Mouse (Mus musculus) megakaryocyte, adult 5-6 weeks (primary cell): ENCODE results near the gene Sptbn1. TPM values are rescaled to one million over a fixed set of nuclear protein-coding genes. Genes with fewer than 3 reads are reported as not detected.

ENCODE experiments used
- ATAC-seq: 2 replicates; pipeline ENCODE4 v1.8.0; 2016; ENCODE audit warnings: mild to moderate bottlenecking, inconsistent platforms; ENCODE audit not compliant: poor library complexity, severe bottlenecking
- total RNA-seq, 2 experiments: library from RNA; stranded (forward) in 1 of 2; stranded (reverse) in 1 of 2; fragments of 153-499, 151-499 nt in 1 of 2; fragments of 221-1000, 200-1000 nt in 1 of 2; gene quantifications; 2 replicates each; pipeline versions ENCODE4 v1.2.3 to v1.2.4; 2015 to 2017

Sptbn1 gene
- total RNA-seq, 2 experiments from 2014 or later, result 85.0 to 119 TPM

DNA sequence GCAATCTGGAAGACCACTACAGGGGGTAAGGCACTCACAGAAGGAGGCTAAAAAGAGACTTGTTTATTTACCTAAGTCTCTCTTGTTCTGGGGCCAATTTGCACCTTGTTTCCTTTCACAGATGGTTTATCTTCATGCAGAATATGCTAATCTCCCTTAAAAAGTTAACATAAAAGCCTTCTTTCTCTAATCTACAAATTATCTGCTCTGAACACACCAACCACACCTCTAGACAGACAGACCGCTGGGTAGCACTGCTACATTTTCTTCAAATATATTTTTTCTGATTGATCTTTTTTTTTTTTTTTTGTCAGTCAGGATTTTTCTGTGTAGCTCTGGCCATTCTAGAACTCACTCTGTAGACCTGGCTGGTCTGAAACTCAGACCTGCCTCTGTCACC lies 50.5 kb downstream of the Sptbn1 start:
- ATAC-seq, result no peak

DNA sequence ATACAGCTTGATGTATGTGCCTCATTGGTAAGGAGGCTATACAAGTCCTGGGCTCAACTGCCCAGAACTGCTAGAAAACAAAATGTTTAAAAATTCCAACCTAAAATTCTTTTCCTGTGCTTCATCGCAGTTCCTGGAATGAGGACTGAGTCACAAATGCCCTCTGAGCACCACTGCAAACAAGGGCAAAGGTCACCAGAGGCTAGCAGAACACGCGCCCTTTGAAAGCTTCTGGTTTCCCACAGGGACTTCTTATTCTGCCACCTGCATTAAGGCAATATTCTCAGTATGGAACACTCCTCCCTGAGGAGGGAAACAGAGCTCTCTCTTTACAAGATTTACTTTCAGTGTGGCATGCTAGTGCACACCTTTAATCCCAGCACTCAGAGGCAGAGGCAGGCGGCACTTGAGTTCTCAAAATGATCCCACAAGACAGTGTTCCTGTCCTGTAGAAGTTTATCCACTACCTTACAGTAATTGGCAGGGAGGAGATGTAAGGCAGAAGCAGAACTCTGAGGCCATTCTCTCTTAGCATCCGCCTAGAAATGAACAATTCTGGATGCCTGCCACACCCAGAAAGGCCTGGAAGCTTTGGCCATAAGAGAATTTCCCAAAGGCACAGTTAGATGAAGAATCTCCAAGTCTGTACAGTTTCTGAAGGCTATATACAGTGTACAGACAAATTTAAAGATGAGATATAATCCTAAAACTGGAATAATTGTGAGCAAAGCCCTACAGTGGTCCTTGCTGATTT lies 56.1 kb downstream of the Sptbn1 start:
- no peak for ATAC-seq

DNA sequence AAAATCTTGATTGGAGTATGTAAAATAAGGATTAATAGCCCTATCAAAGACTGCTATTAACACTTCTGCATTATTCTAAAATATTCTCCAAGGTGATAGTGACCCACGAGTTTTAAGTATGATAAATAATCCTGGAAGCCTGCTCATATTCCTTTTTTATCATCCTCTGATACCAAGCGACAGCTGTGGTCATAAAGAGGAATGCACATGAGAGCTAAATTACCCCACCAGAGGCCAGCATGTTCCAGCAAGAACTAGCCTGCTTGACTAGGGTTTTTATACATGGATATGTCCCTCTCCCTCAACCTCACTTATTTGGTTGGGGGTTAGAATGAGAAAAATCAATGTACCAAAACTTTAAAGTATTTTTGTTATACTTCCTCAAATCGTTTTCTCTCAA lies 56.8 kb downstream of the Sptbn1 start:
- ATAC-seq, result no peak

DNA sequence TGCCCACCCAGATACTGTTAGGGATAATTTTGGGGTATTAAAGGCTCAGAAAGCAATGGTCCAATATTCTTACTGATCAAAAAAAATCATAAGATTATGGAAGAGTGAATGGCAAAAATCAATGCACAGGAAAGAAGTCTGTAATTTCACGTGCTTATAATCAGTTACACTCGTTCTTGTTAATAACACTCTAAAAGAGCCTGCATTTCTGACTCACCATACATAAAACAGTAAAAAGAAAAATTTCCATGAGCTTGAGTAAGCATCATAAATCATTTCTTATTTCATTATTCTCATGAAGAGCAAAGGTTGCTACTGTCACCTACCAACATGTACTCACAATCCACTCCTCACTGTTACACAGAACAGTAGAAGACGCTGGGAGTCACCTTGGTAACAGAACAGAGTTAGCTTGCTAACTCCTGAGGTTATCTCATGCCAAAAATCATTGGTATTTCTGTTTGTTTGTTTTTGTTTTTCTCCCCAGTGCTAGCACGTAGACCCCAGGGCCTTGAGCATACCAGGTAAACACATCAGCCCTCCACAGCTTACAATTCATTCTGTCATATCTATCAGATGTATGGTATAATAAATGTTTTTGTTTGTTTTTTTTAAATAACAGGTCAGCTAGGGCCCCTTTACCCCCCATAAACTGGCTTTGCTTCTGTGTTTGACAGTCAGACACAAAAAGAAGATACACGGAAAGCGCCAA lies 57.7 kb downstream of the Sptbn1 start:
- no peak for ATAC-seq

DNA sequence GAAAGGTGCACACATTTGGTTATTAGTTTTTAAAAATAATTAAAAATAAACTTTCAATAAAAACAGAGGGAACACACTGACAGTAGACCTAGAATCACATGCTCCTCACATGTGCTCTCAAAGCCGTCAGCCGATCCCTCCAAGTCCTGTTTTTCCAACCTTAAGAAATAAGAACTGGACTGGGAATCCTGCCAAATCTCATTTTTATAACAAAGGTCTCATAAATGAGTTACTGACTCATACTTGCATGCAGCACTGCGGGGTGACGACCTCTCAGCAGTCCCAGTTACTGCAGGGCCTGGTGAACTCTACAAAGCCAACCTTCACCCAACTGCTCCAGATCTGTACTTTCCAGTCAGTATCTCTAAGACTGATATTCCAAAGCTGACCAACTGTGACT lies 58.5 kb downstream of the Sptbn1 start:
- ATAC-seq, result no peak

- no peak for ATAC-seq
Observed at GRCm38 (mm10) chr11:30204398-30204797, 63.6 kb downstream of the Sptbn1 start.

- no peak for ATAC-seq
Observed at GRCm38 (mm10) chr11:30200391-30200790, 67.6 kb downstream of the Sptbn1 start.

DNA sequence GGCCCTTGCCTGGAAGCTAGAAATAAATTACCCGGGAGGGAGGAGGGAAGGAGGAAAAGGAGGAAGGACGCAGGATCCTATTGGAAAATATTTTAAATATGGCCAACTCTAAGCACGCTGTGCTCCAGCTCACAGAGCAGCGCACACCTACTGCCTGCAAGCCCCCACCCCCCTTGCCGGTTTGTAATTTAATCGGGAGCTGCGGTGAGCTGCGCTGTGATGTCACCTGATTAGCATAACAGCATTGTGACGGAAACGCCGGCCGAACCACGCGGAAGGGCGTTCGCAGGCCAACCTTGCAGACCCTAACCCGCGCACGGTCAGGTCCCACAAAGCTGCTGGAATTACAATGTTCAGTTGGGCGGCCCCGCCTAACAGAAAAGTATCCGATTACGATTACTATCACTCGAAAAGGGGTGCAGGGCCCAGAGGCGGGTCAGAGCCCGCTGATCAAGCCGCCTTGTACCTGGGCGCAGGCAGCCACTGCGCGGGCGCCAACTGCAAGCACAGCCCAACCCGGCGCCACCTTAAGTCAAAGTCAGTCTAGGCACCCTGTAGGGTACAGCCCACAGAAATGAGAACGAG lies 69.8 kb downstream of the Sptbn1 start:
- ATAC-seq, result peak; percentile 71

GRCm38 (mm10) chr11:30197564-30198090 lies 70.3 kb downstream of the Sptbn1 start:
- ATAC-seq, result peak; percentile 59

DNA sequence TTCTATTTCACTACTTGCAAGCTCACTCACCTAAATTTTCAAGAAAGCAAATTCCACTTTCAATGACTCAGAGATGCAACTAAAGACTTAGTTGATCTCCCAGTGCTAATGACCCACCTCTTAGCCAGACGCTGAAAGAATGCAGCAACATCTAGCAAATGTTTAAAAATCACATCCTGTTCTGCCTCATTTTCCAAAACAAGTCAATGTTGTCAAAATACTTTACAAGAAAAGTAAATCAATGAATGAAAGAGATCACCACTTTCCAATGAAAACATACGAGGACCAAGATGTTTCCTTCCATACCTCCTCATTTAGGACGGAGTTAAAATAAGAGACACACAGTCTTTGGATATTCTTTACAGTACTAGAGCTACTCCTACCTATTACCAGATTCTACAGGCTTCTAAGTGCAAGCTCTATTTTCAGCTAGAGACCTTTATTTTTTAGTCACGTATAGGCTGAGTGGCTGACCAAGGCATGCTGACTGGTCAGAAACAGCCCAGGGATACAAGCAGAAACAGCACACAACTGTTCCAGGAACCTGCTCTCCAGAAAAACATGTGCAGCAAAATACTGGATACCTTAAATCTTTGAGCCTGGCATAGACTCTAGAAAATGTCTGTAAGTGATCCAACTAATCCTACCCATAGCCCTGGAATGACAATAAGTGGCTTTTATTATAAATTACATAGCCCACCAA lies 71.5 kb downstream of the Sptbn1 start:
- ATAC-seq, result no peak

GRCm38 (mm10) chr11:30195756-30196155 lies 72.2 kb downstream of the Sptbn1 start:
- ATAC-seq, result peak; percentile 47

- no peak for ATAC-seq
Observed at GRCm38 (mm10) chr11:30194800-30195199, 73.2 kb downstream of the Sptbn1 start.

DNA sequence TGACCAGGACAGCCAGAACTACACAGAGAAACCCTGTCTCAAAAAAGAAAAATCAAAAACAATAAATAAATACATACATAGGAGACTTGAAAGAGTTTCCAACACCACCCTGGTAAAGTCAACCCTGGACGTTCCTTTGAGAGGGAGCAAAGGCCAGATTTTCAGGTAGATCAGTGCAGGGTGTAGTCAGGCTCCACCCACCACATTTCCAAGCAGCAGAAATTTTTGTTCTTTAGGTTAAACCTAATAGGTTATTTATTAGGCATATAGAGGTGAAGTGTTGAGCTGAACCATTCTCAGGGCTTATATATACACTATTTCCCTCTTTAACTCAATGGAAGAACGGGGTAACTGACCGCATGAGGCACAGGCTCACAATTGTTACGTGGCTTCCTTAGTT lies 77.0 kb downstream of the Sptbn1 start:
- ATAC-seq, result no peak

- ATAC-seq, result peak; percentile 31; the same call in 1 of the 2 replicates
Observed at GRCm38 (mm10) chr11:30190119-30190518, 77.9 kb downstream of the Sptbn1 start.

- peak; percentile 39 for ATAC-seq
Observed at GRCm38 (mm10) chr11:30186902-30187470, 81.0 kb downstream of the Sptbn1 start.

- ATAC-seq, result no peak
Observed at GRCm38 (mm10) chr11:30184527-30184926, 83.4 kb downstream of the Sptbn1 start.

DNA sequence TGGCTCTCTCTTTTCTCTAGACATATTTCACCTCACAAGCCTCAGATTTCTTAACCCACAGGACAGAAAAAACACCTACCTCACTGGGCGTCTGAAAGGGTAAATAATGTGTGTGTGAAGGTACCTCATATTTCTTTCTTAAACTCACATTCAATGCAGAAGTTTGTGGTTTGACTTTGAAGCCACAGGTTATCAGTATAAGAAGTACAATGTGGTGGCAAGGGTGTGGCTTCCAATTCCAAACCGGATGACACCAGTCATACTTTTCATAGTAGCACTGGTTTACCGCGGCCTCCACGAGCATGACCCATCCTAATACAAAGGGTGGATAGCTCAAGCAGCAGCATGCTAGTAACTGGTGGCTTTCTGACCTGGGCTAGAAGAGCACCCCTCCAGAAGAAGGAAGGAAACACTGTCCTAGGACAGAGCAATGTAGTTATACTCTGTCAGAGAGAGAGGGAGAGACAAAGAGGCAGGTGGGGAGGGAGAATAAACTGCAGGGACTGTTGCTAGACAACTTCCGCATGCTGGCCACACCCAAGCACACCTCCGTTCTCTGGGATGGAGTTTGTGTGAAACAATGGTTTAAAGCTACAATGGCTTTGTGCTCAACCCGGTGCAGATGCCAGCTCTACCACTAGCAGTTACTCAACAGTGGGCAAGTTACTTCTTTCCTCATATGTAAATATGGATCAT lies 85.1 kb downstream of the Sptbn1 start:
- ATAC-seq, result peak; percentile 73

GRCm38 (mm10) chr11:30178193-30178592 lies 89.8 kb downstream of the Sptbn1 start:
- ATAC-seq, result no peak

DNA sequence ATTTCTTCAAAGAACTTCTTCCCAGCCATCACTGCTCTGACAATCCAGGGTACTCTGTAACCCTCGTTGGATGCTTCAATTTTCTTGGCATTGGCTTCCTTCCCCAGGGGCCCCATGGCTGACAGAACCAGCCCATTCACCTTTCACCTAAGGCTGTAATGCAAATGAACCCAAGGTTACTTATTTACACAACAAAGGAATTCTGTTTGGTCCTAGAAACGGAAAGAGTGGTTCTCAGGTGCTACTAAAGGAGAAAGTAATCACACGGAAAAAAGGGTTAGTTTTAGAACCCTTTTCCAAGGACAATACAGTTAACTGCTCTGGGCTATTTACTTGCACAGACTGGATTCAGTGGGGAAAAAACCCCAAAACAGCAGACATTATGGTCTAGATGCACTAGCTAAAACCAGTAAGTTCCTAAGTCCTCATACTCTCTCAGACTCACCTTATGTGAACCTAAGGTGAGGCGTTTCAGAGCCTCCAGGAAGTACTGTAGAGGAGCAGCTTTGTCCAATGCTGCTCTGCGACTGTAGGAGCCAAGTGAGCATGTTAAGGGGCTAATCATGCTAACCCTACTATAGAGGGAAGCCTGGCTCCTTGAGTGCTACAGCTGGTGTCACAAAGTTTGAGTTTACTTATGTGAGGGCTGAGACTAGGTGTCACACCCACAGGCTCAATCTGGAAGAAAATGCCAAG lies 90.7 kb downstream of the Sptbn1 start:
- no peak for ATAC-seq
